Mouse (Mus musculus): ENCODE measurements around the gene Mpnd. TPM values are rescaled to one million over a fixed set of nuclear protein-coding genes. Genes with fewer than 3 reads are reported as not detected.

The Mpnd gene
- 10 to 100 TPM; 32.8 to 38.4 TPM for total RNA-seq (2021)
- long read RNA-seq, experiment 1, transcript Mpnd-204 (13 exons, 1,701 nt), result major isoform, 56 of 72 reads
- long read RNA-seq, experiment 1, partial matches to known transcripts, result 12 of 72 reads
- long read RNA-seq, experiment 1, other reads (novel, unspliced or antisense), result 4 of 72 reads
- long read RNA-seq, experiment 2, transcript Mpnd-204 (13 exons, 1,701 nt), result major isoform, 67 of 84 reads
- long read RNA-seq, experiment 2, partial matches to known transcripts, result 15 of 84 reads
- long read RNA-seq, experiment 2, other reads (novel, unspliced or antisense), result 2 of 84 reads

GRCm38 (mm10) chr17:56005415-56006061, at the start of gene Mpnd, which contains the start of gene Stap2:
Gene Mpnd, plus strand, starts transcription at chr17:56005711.
Gene Stap2, minus strand, starts transcription at chr17:56005584.
- DNase-seq, result no peak
- intact Hi-C loops (cut with DNase I; ENCODE audit: low total_unique reads), result no loop called here

GRCm38 (mm10) chr17:55956129-55956528, 49.4 kb upstream of the Mpnd start:
- intact Hi-C loops (cut with DNase I; ENCODE audit: low total_unique reads), result no loop called here
- no peak for DNase-seq

GRCm38 (mm10) chr17:55956591-55956990, 48.9 kb upstream of the Mpnd start:
- DNase-seq, result no peak
- intact Hi-C loops (cut with DNase I; ENCODE audit: low total_unique reads), result no loop called here

- DNase-seq, result peak; percentile 73
- intact Hi-C loops (cut with DNase I; ENCODE audit: low total_unique reads), result no loop called here
Measured at GRCm38 (mm10) chr17:55957168-55957567, 48.3 kb upstream of the Mpnd start.

GRCm38 (mm10) chr17:55957726-55958583, 47.6 kb upstream of the Mpnd start:
- no peak for DNase-seq
- intact Hi-C loops (cut with DNase I; ENCODE audit: low total_unique reads), result no loop called here

GRCm38 (mm10) chr17:55958584-55958886, 47.0 kb upstream of the Mpnd start:
- intact Hi-C loops (cut with DNase I; ENCODE audit: low total_unique reads), result no loop called here
- no peak for DNase-seq

- intact Hi-C loops (cut with DNase I; ENCODE audit: low total_unique reads), result no loop called here
- DNase-seq, result peak; percentile 89
Measured at GRCm38 (mm10) chr17:55958918-55959728, 46.4 kb upstream of the Mpnd start, which contains the start of gene Yju2. Gene Yju2, plus strand, starts transcription at chr17:55959099.

GRCm38 (mm10) chr17:55959946-55960740, 45.4 kb upstream of the Mpnd start:
- intact Hi-C loops (cut with DNase I; ENCODE audit: low total_unique reads), result no loop called here

GRCm38 (mm10) chr17:55960791-55961190, 44.7 kb upstream of the Mpnd start:
- no peak for DNase-seq
- intact Hi-C loops (cut with DNase I; ENCODE audit: low total_unique reads), result no loop called here

More at GRCm38 (mm10) chr17:55959946-55960740, 45.4 kb upstream of the Mpnd start:
- DNase-seq, result no peak

- no peak for DNase-seq
- intact Hi-C loops (cut with DNase I; ENCODE audit: low total_unique reads), result no loop called here
Measured at GRCm38 (mm10) chr17:55961631-55962030, 43.9 kb upstream of the Mpnd start.

- intact Hi-C loops (cut with DNase I; ENCODE audit: low total_unique reads), result no loop called here
- no peak for DNase-seq
Measured at GRCm38 (mm10) chr17:55963171-55963570, 42.3 kb upstream of the Mpnd start.

GRCm38 (mm10) chr17:55964496-55964895, 41.0 kb upstream of the Mpnd start:
- DNase-seq, result no peak
- intact Hi-C loops (cut with DNase I; ENCODE audit: low total_unique reads), result no loop called here

- DNase-seq, result no peak
- intact Hi-C loops (cut with DNase I; ENCODE audit: low total_unique reads), result no loop called here
Measured at GRCm38 (mm10) chr17:55964996-55965395, 40.5 kb upstream of the Mpnd start.

- intact Hi-C loops (cut with DNase I; ENCODE audit: low total_unique reads), result no loop called here
- no peak for DNase-seq
Measured at GRCm38 (mm10) chr17:55967186-55967585, 38.3 kb upstream of the Mpnd start.

GRCm38 (mm10) chr17:55968210-55968609, 37.3 kb upstream of the Mpnd start:
- intact Hi-C loops (cut with DNase I; ENCODE audit: low total_unique reads), result no loop called here
- DNase-seq, result no peak

GRCm38 (mm10) chr17:55969560-55969959, 36.0 kb upstream of the Mpnd start:
- no peak for DNase-seq
- intact Hi-C loops (cut with DNase I; ENCODE audit: low total_unique reads), result no loop called here

GRCm38 (mm10) chr17:55969966-55970891, 35.3 kb upstream of the Mpnd start, which contains the start of gene Shd:
Gene Shd, plus strand, starts transcription at chr17:55970467.
- no peak for DNase-seq
- intact Hi-C loops (cut with DNase I; ENCODE audit: low total_unique reads), result no loop called here

- intact Hi-C loops (cut with DNase I; ENCODE audit: low total_unique reads), result no loop called here
- DNase-seq, result no peak
Measured at GRCm38 (mm10) chr17:55971453-55971852, 34.1 kb upstream of the Mpnd start.

Measured in gastrocnemius, postnatal 14 days (tissue).